Mouse (Mus musculus): ENCODE data around the gene 4930447C04Rik.

GRCm38 (mm10) chr12:72982616-72983015, 42.0 kb upstream of the 4930447C04Rik start:
- TF ChIP-seq CEBPB (IDR thresholded peaks at IDR 0.05; ENCODE audit: low read depth) (no peak), CTCF (IDR thresholded peaks at IDR 0.05; ENCODE audit: control insufficient read depth, insufficient read depth, insufficient read length) (no peak), MAX (IDR thresholded peaks at IDR 0.05) (no peak), FOSL1 (IDR thresholded peaks at IDR 0.05; ENCODE audit: insufficient read depth, low read length, poor library complexity, severe bottlenecking) (no peak)
